Mouse (Mus musculus): ENCODE results near the gene Cog4. TPM values are rescaled to one million over a fixed set of nuclear protein-coding genes. Genes with fewer than 3 reads are reported as not detected.
"Not testable (repeated sequence)": the region's sequence is repeated elsewhere in the genome, so short reads cannot be mapped to it uniquely, and the experiment has no call there.

Cog4 gene
- total and polyA plus RNA-seq, 3 experiments = 21.3 to 87.0 (median 85.3) TPM

GRCm38 (mm10) chr8:110921492-110922230 is 75.3 kb downstream of the Cog4 start:
- DNase-seq = peak; percentile 49

GRCm38 (mm10) chr8:110925691-110926140 is 79.3 kb downstream of the Cog4 start:
- DNase-seq = no peak

- DNase-seq = no peak
These were observed 80.3 kb downstream of the Cog4 start for GRCm38 (mm10) chr8:110926690-110927089.

GRCm38 (mm10) chr8:110928435-110928834 is 82.0 kb downstream of the Cog4 start:
- DNase-seq = no peak

GRCm38 (mm10) chr8:110929066-110929465 is 82.7 kb downstream of the Cog4 start:
- no peak for DNase-seq

GRCm38 (mm10) chr8:110929672-110930071 is 83.3 kb downstream of the Cog4 start:
- not testable (repeated sequence) for DNase-seq

GRCm38 (mm10) chr8:110931176-110931939 is 85.0 kb downstream of the Cog4 start:
- DNase-seq = peak; percentile 69

Other genes with a start within 250 kb of the Cog4 start
- gene Vac14, start 228.0 kb upstream of the Cog4 start, total RNA-seq (2021) = 10 to 100 TPM; 29.8 to 37.5 TPM
- gene Vac14, start 228.0 kb upstream of the Cog4 start, polyA plus RNA-seq (2012; rRNA removed) = 40.9 and 47.0 TPM in 2 replicates
- gene Mtss1l, start 125.1 kb upstream of the Cog4 start, total RNA-seq (2021) = 10 to 100 TPM; 20.2 to 20.6 TPM
- 64.0 and 71.3 TPM in 2 replicates for gene Mtss1l, start 125.1 kb upstream of the Cog4 start, polyA plus RNA-seq (2012; rRNA removed)
- 10 to 100 TPM; 42.8 to 63.0 TPM for gene Il34, start 40.7 kb upstream of the Cog4 start, total RNA-seq (2021)
- 115 and 187 TPM in 2 replicates for gene Il34, start 40.7 kb upstream of the Cog4 start, polyA plus RNA-seq (2012; rRNA removed)
- gene Sf3b3, start 187 bp downstream of the Cog4 start, total RNA-seq (2021) = 10 to 100 TPM; 64.7 to 65.6 TPM
- 13.2 and 21.1 TPM in 2 replicates for gene Sf3b3, start 187 bp downstream of the Cog4 start, polyA plus RNA-seq (2012; rRNA removed)
- 10 to 100 TPM in 1 of 2 experiments, 1 to 10 TPM in 1; 6.7 to 11.5 TPM for gene Fuk, start 55.9 kb downstream of the Cog4 start, total RNA-seq (2021)
- 20.4 and 22.0 TPM in 2 replicates for gene Fuk, start 55.9 kb downstream of the Cog4 start, polyA plus RNA-seq (2012; rRNA removed)
- gene St3gal2, start 73.3 kb downstream of the Cog4 start, total RNA-seq (2021) = 10 to 100 TPM; 14.2 to 29.5 TPM
- 19.4 and 20.2 TPM in 2 replicates for gene St3gal2, start 73.3 kb downstream of the Cog4 start, polyA plus RNA-seq (2012; rRNA removed)
- gene Ddx19a, start 151.2 kb downstream of the Cog4 start, total RNA-seq (2021) = 10 to 100 TPM; 35.5 to 41.7 TPM
- gene Ddx19a, start 151.2 kb downstream of the Cog4 start, polyA plus RNA-seq (2012; rRNA removed) = 15.1 and 19.3 TPM in 2 replicates
- gene Ddx19b, start 185.2 kb downstream of the Cog4 start, total RNA-seq (2021) = 10 to 100 TPM in 1 of 2 experiments, 1 to 10 TPM in 1; 8.1 to 11.1 TPM
- gene Ddx19b, start 185.2 kb downstream of the Cog4 start, polyA plus RNA-seq (2012; rRNA removed) = 0.96 and 1.3 TPM in 2 replicates
- 100 to 1,000 TPM; 112 to 155 TPM for gene Aars, start 186.5 kb downstream of the Cog4 start, total RNA-seq (2021)
- 31.8 and 37.4 TPM in 2 replicates for gene Aars, start 186.5 kb downstream of the Cog4 start, polyA plus RNA-seq (2012; rRNA removed)
- not detected for gene Exosc6, start 209.7 kb downstream of the Cog4 start, total RNA-seq (2021)
- gene Exosc6, start 209.7 kb downstream of the Cog4 start, polyA plus RNA-seq (2012; rRNA removed) = 43.3 and 51.4 TPM in 2 replicates
- gene Clec18a, start 245.8 kb downstream of the Cog4 start, total RNA-seq (2021) = under 1 TPM in 1 of 2 experiments, not detected in 1; 0.14 TPM
- gene Clec18a, start 245.8 kb downstream of the Cog4 start, polyA plus RNA-seq (2012; rRNA removed) = 0.04 and 0.11 TPM in 2 replicates
- 10 to 100 TPM; 34.7 to 37.1 TPM for gene Pdpr, start 248.0 kb downstream of the Cog4 start, total RNA-seq (2021)
- gene Pdpr, start 248.0 kb downstream of the Cog4 start, polyA plus RNA-seq (2012; rRNA removed) = 17.4 and 19.1 TPM in 2 replicates

Measured in adrenal gland, adult 2 months (tissue).